Mouse (Mus musculus): ENCODE data around the gene Cant1.
A peak's percentile ranks its signal among the peaks of the same experiment; 100 is the strongest.

The Cant1 gene

DNA sequence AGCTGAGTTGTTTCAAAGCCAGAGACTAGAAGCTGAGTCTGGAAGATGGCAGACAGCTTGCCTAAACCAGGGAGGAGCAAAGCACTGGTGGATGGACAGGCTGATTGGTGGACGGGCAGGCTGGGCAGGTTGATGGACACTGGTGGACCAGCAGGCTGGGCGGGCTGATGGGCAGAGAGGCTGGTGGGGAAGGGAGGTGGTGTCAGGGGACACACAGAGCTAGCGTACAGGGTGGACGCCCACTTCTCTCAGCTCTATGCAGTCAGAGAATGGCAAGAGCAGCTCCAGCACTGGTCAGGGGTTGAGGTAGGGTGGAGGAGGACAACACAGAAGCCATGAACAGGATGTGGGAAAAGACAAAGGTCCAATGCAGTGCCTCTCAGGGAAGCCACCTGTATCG, 49.6 kb downstream of the Cant1 start:
- no peak for DNase-seq

DNA sequence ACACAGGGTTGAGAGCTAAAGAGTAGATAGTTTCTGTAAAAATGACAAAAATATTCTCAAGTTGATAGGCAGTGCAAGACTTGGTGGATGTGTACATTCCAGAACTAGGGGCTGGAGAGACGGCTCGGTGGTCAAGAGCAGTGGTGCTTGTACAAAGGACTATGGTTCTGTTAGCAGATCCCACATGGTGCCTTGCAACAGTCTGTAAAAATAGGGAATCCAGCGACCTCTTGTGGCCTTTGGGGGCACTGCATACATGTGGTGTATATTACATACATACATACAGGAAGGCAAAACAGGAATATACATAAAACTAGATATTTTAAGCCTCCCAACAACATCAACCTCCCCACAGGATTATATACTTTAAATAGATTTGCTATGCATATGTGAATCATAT, 50.6 kb downstream of the Cant1 start:
- peak; percentile 33 for DNase-seq

- DNase-seq, result no peak
Observed at GRCm38 (mm10) chr11:118366559-118366958, 52.3 kb downstream of the Cant1 start.

DNA sequence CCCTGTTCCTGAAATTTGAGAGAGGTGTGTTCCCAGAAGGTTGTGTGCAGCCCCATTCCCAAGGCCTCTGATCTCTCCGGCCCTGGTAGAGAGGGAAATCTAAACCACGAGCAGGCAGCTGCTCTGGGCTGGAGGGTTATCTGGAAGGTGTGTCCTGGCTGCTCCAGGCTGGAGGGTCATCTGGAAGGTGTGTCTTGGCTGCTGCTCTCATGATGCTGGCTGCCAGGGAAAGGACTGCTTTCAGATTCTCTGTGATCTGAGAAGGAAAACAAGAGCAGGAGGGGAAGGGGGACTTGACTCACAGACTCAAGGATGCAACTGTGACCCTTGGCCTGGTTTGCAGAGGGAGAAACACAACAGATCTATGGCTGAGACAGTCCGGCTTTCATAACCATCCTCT, 52.8 kb downstream of the Cant1 start:
- no peak for DNase-seq

DNA sequence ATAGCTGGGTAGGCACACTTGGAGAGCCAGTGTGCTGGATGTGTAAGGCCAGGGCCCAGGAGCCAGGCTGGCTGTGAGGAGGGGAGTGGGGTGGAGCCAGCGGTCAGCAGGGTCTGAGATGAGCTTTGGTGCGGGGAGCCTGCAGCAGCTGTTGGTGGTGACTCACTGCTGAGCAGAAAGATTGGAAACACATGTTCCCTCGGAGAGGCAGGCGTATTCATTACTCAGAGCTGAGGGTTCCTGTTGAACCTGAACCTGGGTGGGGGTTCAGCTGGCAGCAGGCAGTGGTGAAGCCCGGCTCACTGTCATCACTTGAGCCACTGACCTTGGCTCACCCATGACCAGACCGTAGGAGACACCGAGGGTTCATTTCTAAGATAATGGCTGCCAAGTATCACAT, 53.7 kb downstream of the Cant1 start:
- no peak for DNase-seq

- no peak for DNase-seq
Observed at GRCm38 (mm10) chr11:118364021-118364420, 54.9 kb downstream of the Cant1 start.

GRCm38 (mm10) chr11:118362971-118363518, 55.8 kb downstream of the Cant1 start:
- peak; percentile 15 for DNase-seq

GRCm38 (mm10) chr11:118362501-118362900, 56.4 kb downstream of the Cant1 start:
- no peak for DNase-seq

DNA sequence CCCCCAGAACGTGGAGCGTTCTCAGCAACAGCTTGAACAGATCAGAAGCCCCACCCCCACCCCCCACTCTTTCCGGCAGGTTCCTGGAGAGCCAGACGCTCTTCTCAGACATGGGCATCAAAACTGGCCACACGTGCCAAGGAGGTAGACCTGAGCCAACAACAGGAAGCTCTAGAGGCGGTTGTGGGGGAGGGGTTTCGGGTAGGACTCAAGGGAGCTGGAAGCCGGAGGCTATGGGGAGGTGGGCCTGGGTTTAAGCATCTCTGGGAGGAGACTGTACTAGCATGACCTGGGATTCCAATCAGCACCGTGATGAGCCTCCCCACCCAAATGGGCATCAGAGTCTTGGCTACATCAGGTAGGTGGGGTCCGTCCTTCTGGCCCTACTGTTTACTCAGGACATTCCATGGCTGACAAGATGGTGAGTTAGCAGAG, 58.0 kb downstream of the Cant1 start:
- DNase-seq, result peak; percentile 38

- peak; percentile 3 for DNase-seq
Observed at GRCm38 (mm10) chr11:118360491-118360890, 58.4 kb downstream of the Cant1 start.

Data from right cerebral cortex, postnatal 14 days (tissue).